Mouse (Mus musculus): Measurements from ENCODE around the gene Vmn2r74. TPM values are rescaled to one million over a fixed set of nuclear protein-coding genes. Genes with fewer than 3 reads are reported as not detected.

The Vmn2r74 gene
- not detected in 2 replicates for polyA plus RNA-seq (2016; fragmentation: Nextera tagmentation; extraction: Ambion mirVana)

DNA sequence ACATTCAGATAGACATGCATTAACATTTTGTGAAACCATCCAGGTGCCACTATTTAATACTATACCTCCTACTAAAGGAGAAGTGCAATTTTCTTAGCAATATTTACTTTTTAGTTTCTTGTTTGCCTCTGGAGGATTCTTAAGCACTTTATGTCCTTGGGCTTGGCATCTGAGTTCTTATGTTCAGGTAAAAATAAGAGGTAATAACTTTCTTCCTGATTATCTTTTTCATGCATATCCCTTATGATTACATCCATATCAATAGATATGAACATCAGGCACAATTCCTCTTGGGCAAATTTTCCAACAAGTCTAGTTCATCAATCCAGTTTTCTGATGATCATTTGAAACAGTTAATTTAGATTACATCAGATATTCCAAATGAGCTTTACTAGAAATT, at the start of gene Vmn2r74:
TSS of gene Vmn2r74 (minus strand) at position 101 of the 400 bp plus-strand sequence.
- Histone ChIP-seq H3K4me1 (no peaks in the 10 kb centered on the region), H3K4me3 (no peak within 1 kb of the TSS), H3K27ac (replicated peaks) (no peak within 1 kb of the TSS), H3K36me3 (replicated peaks) (no peaks in the 10 kb centered on the region), H3K9me3 (no peaks in the 10 kb centered on the region), H3K27me3 (replicated peaks; ENCODE audit: low read depth, poor library complexity, severe bottlenecking) (no peaks in the 10 kb centered on the region)
- DNase-seq (ENCODE audit: low spot score): no peak

- Histone ChIP-seq H3K4me3 (no peak overlapping the region), H3K36me3 (replicated peaks) (no peaks in the 10 kb centered on the region), H3K4me1 (no peaks in the 10 kb centered on the region), H3K27me3 (replicated peaks; ENCODE audit: low read depth, poor library complexity, severe bottlenecking) (no peaks in the 10 kb centered on the region), H3K27ac (replicated peaks) (no peak overlapping the region), H3K9me3 (peaks cover 31% of the 10 kb centered on the region)
- DNase-seq (ENCODE audit: low spot score): no peak
- WGBS: 87% methylated on average over 2 of the region's 2 CpGs
These were observed 46.1 kb upstream of the Vmn2r74 start for GRCm38 (mm10) chr7:86007533-86007932.

Other genes with a start within 250 kb of the Vmn2r74 start
- not detected in 2 replicates for gene Vmn2r72, start 206.5 kb downstream of the Vmn2r74 start, polyA plus RNA-seq (2016; fragmentation: Nextera tagmentation; extraction: Ambion mirVana)
- gene Vmn2r73, start 85.4 kb downstream of the Vmn2r74 start, polyA plus RNA-seq (2016; fragmentation: Nextera tagmentation; extraction: Ambion mirVana): not detected in 2 replicates
- not detected in 2 replicates for gene Vmn2r75, start 210.1 kb upstream of the Vmn2r74 start, polyA plus RNA-seq (2016; fragmentation: Nextera tagmentation; extraction: Ambion mirVana)

Measured in embryonic facial prominence, embryonic 10.5 days (tissue).